Mouse (Mus musculus): ENCODE results near the gene Ccdc151.

The Ccdc151 gene

DNA sequence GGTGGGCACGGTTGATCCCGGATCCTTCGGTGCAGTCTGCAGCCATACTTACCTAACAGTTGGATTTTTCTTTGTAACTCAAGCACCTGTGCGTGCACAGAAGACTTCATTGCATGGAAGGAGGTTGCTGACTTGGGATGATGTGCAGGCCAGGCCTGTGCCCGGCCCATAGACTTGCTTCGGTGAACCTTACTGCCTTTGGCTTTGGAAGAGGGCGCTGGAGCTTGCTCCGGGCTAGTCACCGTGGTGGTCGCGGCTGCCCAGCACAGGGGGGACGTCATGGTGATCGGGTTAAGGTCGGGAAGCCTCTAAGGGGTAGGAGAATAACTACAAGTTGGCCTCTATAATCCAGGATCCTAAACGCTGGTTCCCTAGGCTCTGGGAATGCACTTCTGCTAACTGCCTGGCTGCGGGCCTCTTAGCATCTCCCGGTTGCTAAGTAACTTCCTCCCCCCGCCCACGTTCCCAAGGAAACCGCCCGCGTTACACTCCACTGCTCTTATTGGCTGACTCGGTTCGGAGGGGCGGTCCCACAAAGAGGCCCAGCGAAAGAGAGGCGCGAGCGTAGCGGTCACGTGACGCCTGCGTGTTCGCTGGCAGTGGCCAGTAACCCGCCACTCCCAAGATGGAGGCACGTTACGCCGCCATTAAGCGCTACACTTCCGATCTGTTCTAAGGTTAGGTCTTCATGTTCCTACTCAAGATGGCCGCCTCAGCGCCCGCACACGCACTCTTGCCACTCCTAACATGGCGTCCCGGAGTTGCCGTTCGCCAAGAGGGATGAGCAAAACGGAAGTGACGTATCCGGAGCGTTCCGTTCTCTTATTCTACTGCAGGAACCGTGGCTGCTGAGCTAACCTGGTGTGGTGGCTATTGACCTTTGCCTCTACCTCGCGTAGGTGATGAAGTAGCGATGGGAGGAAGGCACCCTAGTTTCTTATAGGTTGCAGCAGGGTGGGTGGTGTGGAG, at the start of gene Ccdc151, which contains the start of gene Prkcsh:
Ccdc151 (minus strand) TSS at position 441 of the 969 bp plus-strand sequence.
Prkcsh (plus strand) TSS at position 613 of the 969 bp plus-strand sequence.
- DNase-seq = peak; percentile 98 to 100

- peak; percentile 92 for DNase-seq
Measured at GRCm38 (mm10) chr9:22051958-22052254, 49.5 kb upstream of the Ccdc151 start, which contains the start of gene Elavl3. TSS of gene Elavl3 (minus strand) at chr9:22052023.

- peak; percentile 70 to 71 for DNase-seq
Measured at GRCm38 (mm10) chr9:22051161-22051957, 48.9 kb upstream of the Ccdc151 start.

DNA sequence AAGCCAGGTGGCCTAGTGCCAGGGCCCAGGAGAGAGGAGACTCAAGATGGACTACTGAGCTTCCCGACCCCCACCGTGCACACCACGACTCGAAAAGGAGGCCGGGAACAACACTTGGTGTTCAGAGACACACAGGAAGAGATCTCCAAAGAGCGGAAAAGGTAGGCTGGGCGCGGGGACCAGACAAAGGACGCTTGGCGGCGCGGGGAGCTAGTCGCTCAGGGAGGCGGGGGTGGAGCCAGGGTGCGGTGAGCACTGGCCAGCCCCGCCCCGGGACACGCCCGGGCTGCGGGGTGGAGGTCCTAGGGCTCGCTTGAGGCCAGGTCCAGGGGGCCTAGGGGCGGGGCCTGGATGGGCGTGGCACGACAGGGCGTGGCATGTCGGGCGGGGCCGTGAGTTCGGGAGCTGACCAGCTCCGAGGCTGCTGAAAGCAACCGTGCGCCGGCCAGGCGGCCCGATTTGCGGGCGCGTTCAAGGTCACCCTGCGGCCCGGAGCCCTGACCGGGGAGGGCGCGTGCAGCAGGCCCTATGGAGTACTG, 48.0 kb upstream of the Ccdc151 start:
- DNase-seq = peak; percentile 88 to 90

DNA sequence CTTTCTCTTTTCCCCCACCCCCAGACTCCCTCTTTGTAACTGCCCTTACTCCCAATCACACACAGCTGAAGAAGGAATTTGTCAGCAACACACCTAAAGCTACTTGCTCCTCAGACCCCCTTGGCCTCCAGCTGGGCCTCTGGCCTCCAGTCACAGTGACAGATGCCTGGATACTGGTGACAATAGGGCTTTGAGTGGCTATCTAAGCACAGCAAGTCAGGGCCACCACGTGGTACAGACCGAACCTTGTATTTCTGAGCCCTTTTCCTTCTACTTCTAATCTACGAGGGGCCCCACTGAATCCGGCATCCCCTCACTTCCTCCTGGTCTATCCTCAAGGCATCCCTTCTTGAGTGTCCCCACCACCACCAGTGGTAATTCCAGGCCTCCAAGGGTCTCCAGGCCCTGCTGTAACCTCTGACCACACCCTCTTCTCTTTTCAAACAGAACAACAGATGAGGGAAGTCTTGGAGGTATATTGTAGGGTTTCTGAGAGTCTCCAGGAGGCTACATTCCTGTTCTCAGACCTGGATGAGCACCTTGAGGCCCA, 47.4 kb upstream of the Ccdc151 start:
- peak in 1 of 2 experiments; percentile 58 for DNase-seq

DNA sequence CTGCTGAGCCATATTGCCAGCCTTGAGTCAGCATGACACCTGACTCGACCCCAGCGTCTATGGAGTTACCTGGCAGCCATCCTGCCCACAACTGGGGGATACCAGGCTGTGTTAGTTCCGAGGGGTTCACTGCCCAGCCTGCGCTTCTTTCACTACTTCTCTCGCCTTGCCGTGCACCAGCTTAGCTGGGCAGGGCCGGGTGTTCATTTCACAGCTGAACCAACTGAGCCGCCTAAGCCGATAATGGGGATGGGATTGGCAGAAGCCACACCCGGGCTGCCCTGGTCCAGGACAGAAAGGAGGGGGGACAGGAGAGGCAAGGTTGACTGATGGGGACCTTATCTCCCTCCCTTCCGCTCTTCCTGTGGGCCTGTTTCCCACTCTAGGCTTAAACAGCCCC, 46.9 kb upstream of the Ccdc151 start:
- DNase-seq = peak; percentile 34 to 52

DNA sequence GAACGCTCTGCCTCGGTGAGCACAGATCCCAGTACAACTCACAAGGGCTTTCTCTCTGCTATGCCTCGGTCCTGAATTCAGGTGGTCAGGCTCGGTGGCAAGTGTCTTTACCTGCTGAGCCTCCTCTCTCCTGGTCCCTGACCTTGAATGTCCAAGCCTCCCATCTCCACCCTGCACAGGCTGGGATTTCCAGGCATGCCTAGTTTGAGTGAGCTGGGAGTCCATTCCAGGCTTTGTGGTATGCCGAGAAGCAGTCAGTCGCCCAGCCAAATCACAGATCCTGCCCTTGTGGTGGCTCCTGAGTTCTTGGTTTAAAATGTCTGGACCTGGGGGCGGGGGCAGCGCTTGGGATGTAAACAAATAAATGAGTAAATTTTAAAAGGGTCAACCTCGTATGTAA, 44.9 kb upstream of the Ccdc151 start:
- DNase-seq = peak; percentile 52 to 58

GRCm38 (mm10) chr9:22041832-22042231, 39.4 kb upstream of the Ccdc151 start:
- no peak for DNase-seq

DNA sequence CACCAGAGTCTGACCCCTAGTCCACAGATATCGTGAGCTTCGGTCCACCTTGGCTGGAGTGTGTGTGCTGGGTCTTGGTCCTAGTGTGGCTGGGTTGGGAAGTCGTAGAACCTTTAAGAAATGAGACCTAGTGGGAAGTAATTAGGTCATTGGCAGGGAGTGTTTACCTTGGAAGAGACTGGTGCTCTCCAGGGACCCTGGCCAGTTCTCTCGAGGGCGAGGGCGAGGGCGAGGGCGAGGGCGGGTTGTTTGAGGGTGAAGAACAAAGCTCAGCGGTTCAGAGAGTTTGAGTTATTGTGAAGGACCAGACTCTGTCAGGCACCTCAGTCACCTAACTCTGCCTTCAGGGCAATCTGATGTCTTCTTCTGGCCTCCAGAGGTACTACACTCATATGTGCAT, 35.4 kb upstream of the Ccdc151 start:
- DNase-seq = no peak

- no peak for DNase-seq
Measured at GRCm38 (mm10) chr9:22035300-22036044, 33.0 kb upstream of the Ccdc151 start.

GRCm38 (mm10) chr9:22030386-22030785, 28.0 kb upstream of the Ccdc151 start:
- DNase-seq = no peak

GRCm38 (mm10) chr9:22028467-22028866, 26.0 kb upstream of the Ccdc151 start:
- no peak for DNase-seq

DNA sequence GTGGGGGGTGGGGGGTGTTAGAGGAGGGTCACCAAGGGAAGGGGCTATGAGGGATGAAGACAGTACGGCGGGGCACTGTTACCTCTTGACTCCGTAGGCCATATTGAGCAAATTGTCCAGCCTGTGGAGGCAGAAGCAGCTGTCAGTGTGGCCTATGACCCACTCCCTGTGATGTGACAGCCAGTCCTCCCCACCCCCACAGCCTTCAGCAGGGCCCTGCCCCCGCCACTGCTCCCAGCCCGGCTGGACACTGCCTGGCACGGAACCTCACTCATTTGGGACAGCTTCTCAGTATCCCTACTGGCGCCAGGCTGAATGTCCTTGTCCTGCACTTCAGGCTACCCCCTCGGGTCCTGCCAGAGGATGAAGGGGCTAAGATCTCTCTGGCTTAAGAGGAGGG, 22.2 kb upstream of the Ccdc151 start:
- peak in 1 of 2 experiments; percentile 45 for DNase-seq

DNA sequence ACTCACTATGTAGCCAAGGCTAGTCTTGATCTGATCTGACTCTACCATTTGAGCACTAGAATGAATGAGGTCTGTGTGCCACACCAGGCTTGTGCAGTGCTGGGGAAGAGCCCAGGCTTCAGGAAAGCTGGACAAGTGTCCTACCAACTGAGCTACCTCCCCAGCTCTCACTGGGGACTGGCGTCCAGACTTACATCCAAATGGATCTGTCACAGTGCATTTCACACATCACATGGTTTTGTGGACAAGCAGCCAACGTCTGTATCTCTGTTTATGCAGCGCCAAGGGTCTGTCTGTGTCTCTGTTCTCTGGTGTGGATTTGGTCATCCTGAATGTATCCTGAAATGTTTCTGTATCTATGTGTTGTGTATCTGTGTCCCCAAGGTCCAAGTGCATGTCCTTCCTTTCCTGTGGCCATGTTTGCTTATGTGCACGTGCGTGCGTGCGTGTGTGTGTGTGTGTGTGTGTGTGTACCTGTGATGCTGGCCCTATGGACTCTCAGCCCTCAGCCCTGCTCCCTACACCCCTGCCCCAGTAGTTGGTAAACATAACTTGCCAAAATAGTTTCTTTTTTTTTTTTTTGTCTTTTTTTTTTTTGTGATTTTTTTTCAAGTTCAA, 14.9 kb upstream of the Ccdc151 start:
- DNase-seq = peak; percentile 62 to 76

- no peak for DNase-seq
Measured at GRCm38 (mm10) chr9:22016245-22016644, 13.8 kb upstream of the Ccdc151 start.

GRCm38 (mm10) chr9:22012731-22013130, 10.3 kb upstream of the Ccdc151 start:
- peak in 1 of 2 experiments; percentile 38 for DNase-seq

- no peak for DNase-seq
Measured at GRCm38 (mm10) chr9:22011055-22011454, 8.6 kb upstream of the Ccdc151 start.

- DNase-seq = no peak
Measured at GRCm38 (mm10) chr9:22004546-22004945, 2.1 kb upstream of the Ccdc151 start.

DNA sequence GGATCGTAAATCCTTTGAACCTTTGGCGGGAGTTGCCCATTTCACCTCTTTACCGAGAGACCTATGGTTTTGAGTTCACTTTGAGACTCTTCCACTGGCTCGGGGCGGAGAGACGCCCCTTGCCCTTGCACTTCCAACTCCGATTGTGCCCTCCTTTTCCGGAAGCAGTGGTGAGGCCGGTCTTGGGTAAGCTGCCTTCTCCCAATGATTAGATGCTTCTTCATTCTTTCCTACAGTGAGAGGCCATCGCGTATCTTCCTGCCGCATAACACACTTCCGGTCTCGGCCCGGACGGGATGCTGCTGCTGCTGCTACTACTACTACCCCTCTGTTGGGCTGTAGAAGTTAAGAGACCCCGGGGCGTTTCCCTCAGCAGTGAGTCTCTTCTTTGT, 725 bp upstream of the Ccdc151 start:
- peak in 1 of 2 experiments; percentile 40 for DNase-seq

- DNase-seq = no peak
Measured at GRCm38 (mm10) chr9:22001633-22002032, 801 bp downstream of the Ccdc151 start.

GRCm38 (mm10) chr9:22000296-22000695, 2.1 kb downstream of the Ccdc151 start:
- DNase-seq = no peak
